Mouse (Mus musculus) hindbrain, embryonic 16.5 days (tissue): ENCODE measurements at regions not wholly inside any gene's neighbourhood (a gene's known extent, or its start where the extent isn't known, plus 50 kb on each side); places are given as distances from the start of the nearest gene placed in this dataset.

Experiments
- ATAC-seq: fragments of 200-750 bp; cut with Nextera tagmentation; 2 replicates; pipeline ENCODE4 v1.8.0; 2017; ENCODE audit warnings: moderate TSS enrichment, moderate library complexity
- H3K27ac ChIP-seq: fragments of 300-500 bp; sonication (generic); 2 replicates; pipeline ENCODE4 v1.5.1; 2014; ENCODE audit warnings: low read depth, mild to moderate bottlenecking, control low read depth, low read length, moderate library complexity
- H3K27me3 ChIP-seq: fragments of 300-500 bp; sonication (generic); replicated peaks from 2 replicates; pipeline ENCODE4 v1.6.1; 2014; ENCODE audit warnings: low read length; ENCODE audit not compliant: control insufficient read depth, insufficient read depth
- H3K36me3 ChIP-seq: fragments of 300-500 bp; sonication (generic); 2 replicates; pipeline ENCODE4 v1.6.1; 2014; ENCODE audit warnings: mild to moderate bottlenecking, low read length, moderate library complexity, mixed read lengths; ENCODE audit not compliant: control insufficient read depth, insufficient read depth
- H3K4me1 ChIP-seq: fragments of 300-500 bp; sonication (generic); 2 replicates; pipeline ENCODE4 v1.6.1; 2014; ENCODE audit warnings: low read depth, low read length; ENCODE audit not compliant: control insufficient read depth, insufficient read depth
- H3K4me2 ChIP-seq: fragments of 300-500 bp; sonication (generic); 2 replicates; pipeline ENCODE4 v1.6.1; 2014; ENCODE audit warnings: mild to moderate bottlenecking, low read length, control low read depth, moderate library complexity
- H3K4me3 ChIP-seq: fragments of 300-500 bp; sonication (generic); 2 replicates; pipeline ENCODE4 v1.5.1; 2014; ENCODE audit warnings: mild to moderate bottlenecking, low read length, control low read depth, moderate library complexity
- H3K9ac ChIP-seq: fragments of 300-500 bp; sonication (generic); 2 replicates; pipeline ENCODE4 v1.6.1; 2014; ENCODE audit warnings: low read depth, mild to moderate bottlenecking, control low read depth, low read length, moderate library complexity
- H3K9me3 ChIP-seq: fragments of 300-500 bp; sonication (generic); 2 replicates; pipeline ENCODE4 v1.6.1; 2014; ENCODE audit warnings: mild to moderate bottlenecking, low read length, moderate library complexity; ENCODE audit not compliant: control insufficient read depth
- WGBS: fragments of 180-500 bp; shearing (Covaris S2); extraction: QIAGEN DNeasy Blood & Tissue Kit; methylation state at CpG from one replicate; pipeline ENCODE4 v1.1.7; 2014; 5-methylcytosine and 5-hydroxymethylcytosine counted together

DNA sequence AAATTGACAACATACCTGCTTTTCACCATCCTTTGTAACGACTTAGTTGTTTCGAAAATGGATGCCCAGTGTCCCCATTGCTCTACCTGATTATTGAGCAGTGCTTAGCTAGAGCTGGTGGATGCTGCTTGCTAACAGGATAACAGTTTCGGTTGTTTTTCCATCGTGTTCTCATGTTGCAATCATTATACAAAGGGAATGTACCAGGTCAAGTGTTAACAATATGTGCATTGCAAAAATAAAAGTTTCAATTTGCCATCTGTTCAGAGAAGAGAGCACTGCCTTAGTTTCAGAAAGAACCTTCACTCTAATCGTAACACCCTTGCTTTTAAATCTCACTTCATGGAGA lies 96.6 kb upstream of the Igbp1b start:
- H3K4me2 ChIP-seq = no peak overlapping the region
- H3K27me3 ChIP-seq = no peaks in the 10 kb centered on the region
- no peak overlapping the region for H3K9ac ChIP-seq
- WGBS = 53% methylated on average over 5 of the region's 5 CpGs
- ATAC-seq = no peak
- no peaks in the 10 kb centered on the region for H3K36me3 ChIP-seq
- no peaks in the 10 kb centered on the region for H3K9me3 ChIP-seq
- no peak overlapping the region for H3K4me3 ChIP-seq
- no peaks in the 10 kb centered on the region for H3K4me1 ChIP-seq
- H3K27ac ChIP-seq = no peak overlapping the region

DNA sequence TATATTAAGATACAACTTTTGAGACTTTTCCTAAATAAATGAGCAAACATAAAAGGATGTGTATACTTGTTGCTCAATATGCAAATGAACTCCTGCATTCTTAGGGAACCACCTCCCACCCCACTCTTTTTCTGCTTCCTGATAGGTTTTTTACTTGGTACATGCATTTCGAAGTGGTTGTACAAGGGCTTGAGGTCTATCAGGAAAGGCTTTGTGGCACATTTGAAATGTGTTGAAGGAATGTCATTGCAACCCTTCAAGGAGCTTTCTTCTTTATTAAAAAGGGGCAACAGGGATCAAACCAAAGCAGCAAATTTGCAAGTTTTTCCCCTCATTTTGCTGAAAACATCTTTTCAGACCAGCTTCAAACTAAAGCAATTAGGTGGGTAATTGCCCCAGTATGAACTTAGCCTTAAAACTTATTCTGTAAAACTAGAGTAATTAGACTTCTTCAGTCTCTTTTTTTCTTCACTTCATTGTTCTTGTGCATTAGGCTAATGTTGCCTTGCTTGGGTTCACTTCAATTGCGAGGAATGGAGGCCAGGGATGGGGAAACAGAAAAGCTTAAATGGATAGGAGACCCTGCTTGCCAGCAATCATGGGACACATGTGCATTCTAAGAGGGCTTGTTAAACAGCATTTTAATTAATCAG lies 96.1 kb upstream of the Igbp1b start:
- H3K9ac ChIP-seq = no peak overlapping the region
- WGBS = 37% methylated on average over 2 of the region's 2 CpGs
- ATAC-seq = no peak

DNA sequence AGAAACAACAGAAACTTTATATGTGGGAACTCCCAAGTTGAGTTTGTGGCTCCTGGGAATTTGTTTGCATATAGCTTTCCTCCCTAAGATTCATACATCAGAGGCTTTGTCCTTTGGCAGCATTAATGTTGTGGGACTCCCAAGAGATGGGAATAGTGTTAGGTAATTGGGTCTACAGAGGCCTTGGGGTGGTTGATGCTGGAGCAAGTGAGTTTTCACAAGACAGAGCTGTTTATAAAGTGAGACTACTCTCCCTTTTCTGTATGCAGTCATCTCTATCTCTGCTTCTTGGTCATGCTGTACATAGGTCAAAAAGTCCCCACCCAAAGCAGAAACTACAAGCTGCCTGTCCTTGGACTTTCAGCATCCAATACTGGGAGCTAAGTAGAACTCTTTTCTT lies 59.4 kb upstream of the Igbp1b start:
- Histone ChIP-seq H3K36me3 (no peaks in the 10 kb centered on the region), H3K9me3 (no peaks in the 10 kb centered on the region)

More for the DNA sequence above, 96.1 kb upstream of the Igbp1b start:
- Histone ChIP-seq H3K4me3 (no peak overlapping the region), H3K36me3 (no peaks in the 10 kb centered on the region), H3K27me3 (no peaks in the 10 kb centered on the region), H3K27ac (no peak overlapping the region), H3K9me3 (no peaks in the 10 kb centered on the region), H3K4me1 (no peaks in the 10 kb centered on the region), H3K4me2 (no peak overlapping the region)

More for the DNA sequence above, 59.4 kb upstream of the Igbp1b start:
- Histone ChIP-seq H3K27me3 (no peaks in the 10 kb centered on the region), H3K4me3 (no peak overlapping the region), H3K27ac (no peak overlapping the region), H3K4me1 (no peaks in the 10 kb centered on the region), H3K9ac (no peak overlapping the region), H3K4me2 (no peak overlapping the region)
- ATAC-seq = no peak
